Mouse (Mus musculus): ENCODE results near the gene Tbc1d22a.

GRCm38 (mm10) chr15:86250269-86250668 lies 36.0 kb downstream of the Tbc1d22a start:
- TF ChIP-seq CTCF (IDR thresholded peaks at IDR 0.05; ENCODE audit: control insufficient read depth, insufficient read depth, low read length) = peak; percentile 84
- TF ChIP-seq POLR2A (IDR thresholded peaks at IDR 0.05; ENCODE audit: borderline replicate concordance, control insufficient read depth, low read depth, low read length) = no peak

Data from bone marrow, adult 2 months (tissue).